Mouse (Mus musculus): ENCODE data around the gene Sorl1.

Sorl1 gene

GRCm38 (mm10) chr9:41995278-41995677 lies 128.8 kb downstream of the Sorl1 start:
- DNase-seq = no peak

GRCm38 (mm10) chr9:41993821-41994220 lies 130.3 kb downstream of the Sorl1 start:
- DNase-seq = no peak

GRCm38 (mm10) chr9:41992841-41993240 lies 131.3 kb downstream of the Sorl1 start:
- no peak for DNase-seq

- DNase-seq = no peak
Observed at GRCm38 (mm10) chr9:41985636-41986035, 138.5 kb downstream of the Sorl1 start.

- DNase-seq = no peak
Observed at GRCm38 (mm10) chr9:41985052-41985451, 139.0 kb downstream of the Sorl1 start.

GRCm38 (mm10) chr9:41984306-41984705 lies 139.8 kb downstream of the Sorl1 start:
- DNase-seq = no peak

- DNase-seq = no peak
Observed at GRCm38 (mm10) chr9:41983286-41983685, 140.8 kb downstream of the Sorl1 start.

- DNase-seq = no peak
Observed at GRCm38 (mm10) chr9:41982760-41983159, 141.3 kb downstream of the Sorl1 start.

- peak in 1 of 2 experiments; percentile 22 for DNase-seq
Observed at GRCm38 (mm10) chr9:41982023-41982422, 142.1 kb downstream of the Sorl1 start.

- DNase-seq = no peak
Observed at GRCm38 (mm10) chr9:41981306-41981705, 142.8 kb downstream of the Sorl1 start.

- DNase-seq = no peak
Observed at GRCm38 (mm10) chr9:41980796-41981195, 143.3 kb downstream of the Sorl1 start.

GRCm38 (mm10) chr9:41978366-41978765 lies 145.7 kb downstream of the Sorl1 start:
- DNase-seq = no peak

GRCm38 (mm10) chr9:41975968-41976367 lies 148.1 kb downstream of the Sorl1 start:
- DNase-seq = no peak

- peak; percentile 78 to 84 for DNase-seq
Observed at GRCm38 (mm10) chr9:41974661-41975060, 149.4 kb downstream of the Sorl1 start.

GRCm38 (mm10) chr9:41973775-41974657 lies 150.1 kb downstream of the Sorl1 start:
- DNase-seq = peak; percentile 81 to 85

GRCm38 (mm10) chr9:41969961-41970360 lies 154.1 kb downstream of the Sorl1 start:
- no peak for DNase-seq

- no peak for DNase-seq
Observed at GRCm38 (mm10) chr9:41968673-41969460, 155.2 kb downstream of the Sorl1 start.

- DNase-seq = no peak
Observed at GRCm38 (mm10) chr9:41961274-41961673, 162.8 kb downstream of the Sorl1 start.

GRCm38 (mm10) chr9:41958282-41958681 lies 165.8 kb downstream of the Sorl1 start:
- no peak for DNase-seq

- peak; percentile 85 to 88 for DNase-seq
Observed at GRCm38 (mm10) chr9:41953486-41953885, 170.6 kb downstream of the Sorl1 start.

GRCm38 (mm10) chr9:41952650-41953204 lies 171.4 kb downstream of the Sorl1 start:
- DNase-seq = no peak

- DNase-seq = no peak
Observed at GRCm38 (mm10) chr9:41951472-41952129, 172.5 kb downstream of the Sorl1 start.

- DNase-seq = peak; percentile 87 to 89
Observed at GRCm38 (mm10) chr9:41950991-41951451, 173.1 kb downstream of the Sorl1 start.
